Mouse (Mus musculus) ES-Bruce4 (cell line): ENCODE measurements around the gene 4930539E08Rik.

Source experiments
- CTCF ChIP-seq: IDR thresholded peaks from one replicate; pipeline ENCODE4 v1.8.1; 2011; ENCODE audit warnings: low read depth, low read length
- POLR2A ChIP-seq: IDR thresholded peaks from one replicate; pipeline ENCODE4 v1.8.1; 2011; ENCODE audit warnings: low read length; ENCODE audit not compliant: insufficient read depth

- TF ChIP-seq POLR2A = no peak
- TF ChIP-seq CTCF = no peak
Observed at GRCm38 (mm10) chr17:28858205-28858604, 56.9 kb downstream of the 4930539E08Rik start, which contains the start of gene Pnpla1.
